Mouse (Mus musculus): ENCODE measurements around the gene Hist2h2aa1. TPM values are rescaled to one million over a fixed set of nuclear protein-coding genes. Genes with fewer than 3 reads are reported as not detected.
"Not testable (repeated sequence)": the region's sequence is repeated elsewhere in the genome, so short reads cannot be mapped to it uniquely, and the experiment has no call there.

Gene Hist2h2aa1
- polyA plus RNA-seq, 1 experiment = 67.0 TPM

DNA sequence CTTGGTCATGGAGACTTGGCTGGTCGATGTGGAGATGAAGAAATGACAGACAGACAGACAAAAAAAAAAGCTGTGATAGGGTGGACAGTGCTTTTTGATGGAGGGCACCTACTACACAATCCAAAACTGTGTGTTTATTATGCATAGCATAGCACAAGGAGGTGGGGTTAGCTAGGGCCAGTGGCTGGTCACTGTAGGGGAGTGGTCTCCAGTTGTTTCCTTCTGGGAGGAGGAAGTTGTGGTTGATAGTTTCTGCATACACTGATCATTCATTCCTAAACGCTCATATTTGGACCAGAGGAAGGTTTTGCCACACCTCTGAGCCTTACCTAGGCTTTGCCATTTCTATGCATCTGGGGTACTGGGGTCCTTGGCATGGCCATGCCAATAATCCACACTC is 14.9 kb upstream of the Hist2h2aa1 start:
- peaks cover 56% of the 10 kb centered on the region for H3K4me1 ChIP-seq
- no peaks in the 10 kb centered on the region for H3K36me3 ChIP-seq (replicated peaks; ENCODE audit: low read length)
- no peak for TF ChIP-seq GATA1 (IDR thresholded peaks at IDR 0.05; ENCODE audit: borderline replicate concordance, low read length)
- H3K4me3 ChIP-seq (replicated peaks) = no peak overlapping the region
- no peaks in the 10 kb centered on the region for H3K27me3 ChIP-seq (replicated peaks)
- no peaks in the 10 kb centered on the region for H3K9me3 ChIP-seq

DNA sequence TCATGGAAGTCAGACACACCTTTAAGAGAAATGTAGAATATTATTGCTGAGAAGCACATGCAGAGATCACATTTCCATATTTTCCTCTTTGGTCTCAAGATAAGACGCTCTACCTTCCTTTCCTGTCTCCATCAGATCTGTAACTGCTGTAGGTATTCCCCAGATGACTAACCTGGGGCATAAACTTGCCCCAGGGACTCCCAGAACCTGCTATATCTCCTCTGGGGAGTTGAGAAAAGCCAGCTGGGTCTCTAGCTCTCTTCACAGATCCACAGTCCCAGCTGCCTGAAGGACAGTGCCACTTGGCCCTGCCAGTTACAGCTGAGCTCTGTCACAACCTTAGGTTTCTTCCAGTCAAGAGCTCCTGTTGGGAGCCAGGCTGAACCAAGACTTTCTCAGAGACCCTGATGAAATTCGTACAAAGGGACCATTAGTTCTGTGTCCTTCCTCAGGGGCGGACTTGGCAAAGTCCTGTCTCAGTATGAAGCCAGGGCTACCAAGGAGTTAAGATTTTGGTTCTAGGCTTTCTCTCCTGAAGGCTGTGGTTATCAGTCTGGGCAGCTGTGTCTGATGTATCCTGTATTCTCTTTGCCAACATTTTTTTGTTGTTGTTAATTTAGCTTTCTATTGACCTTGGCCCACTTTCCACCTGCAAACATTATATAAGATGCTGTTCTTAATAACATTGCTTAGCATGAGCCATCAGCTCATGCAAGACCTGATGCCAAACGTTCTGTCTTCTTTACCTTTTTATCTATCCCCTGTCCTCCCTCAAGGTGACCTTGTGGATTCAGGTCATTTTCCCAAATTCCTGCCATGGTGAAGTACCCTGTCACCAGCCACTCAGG is 14.2 kb upstream of the Hist2h2aa1 start:
- no peaks in the 10 kb centered on the region for H3K9me3 ChIP-seq
- H3K27me3 ChIP-seq (replicated peaks) = no peaks in the 10 kb centered on the region
- TF ChIP-seq GATA1 (IDR thresholded peaks at IDR 0.05; ENCODE audit: borderline replicate concordance, low read length) (no peak), FLI1 (IDR thresholded peaks at IDR 0.05; ENCODE audit: low read length) (no peak)
- H3K36me3 ChIP-seq (replicated peaks; ENCODE audit: low read length) = no peaks in the 10 kb centered on the region
- H3K4me1 ChIP-seq = peaks cover 55% of the 10 kb centered on the region
- H3K4me3 ChIP-seq (replicated peaks) = no peak overlapping the region

DNA sequence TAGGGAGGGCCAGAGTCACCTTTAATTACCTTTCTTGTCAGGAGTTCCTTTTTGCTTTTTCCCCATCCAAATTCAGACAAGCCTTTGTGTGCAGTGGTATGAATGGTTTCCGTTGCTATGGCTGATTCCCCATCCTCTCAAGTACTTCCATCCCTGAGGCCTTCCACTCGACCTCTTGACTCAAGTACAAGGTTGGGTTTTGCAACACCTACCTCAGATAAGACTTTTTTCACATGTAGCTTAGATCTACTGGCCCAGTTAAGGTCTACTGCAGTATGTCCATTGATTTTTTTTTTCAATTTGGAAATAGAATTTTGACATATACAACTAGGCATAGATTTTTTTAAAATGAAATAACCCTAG is 13.6 kb upstream of the Hist2h2aa1 start:
- Histone ChIP-seq H3K9me3 (no peaks in the 10 kb centered on the region), H3K4me1 (peaks cover 50% of the 10 kb centered on the region), H3K4me3 (replicated peaks) (no peak overlapping the region), H3K36me3 (replicated peaks; ENCODE audit: low read length) (no peaks in the 10 kb centered on the region), H3K27me3 (replicated peaks) (no peaks in the 10 kb centered on the region)
- no peak for TF ChIP-seq FLI1 (IDR thresholded peaks at IDR 0.05; ENCODE audit: low read length)
- TF ChIP-seq GATA1 (IDR thresholded peaks at IDR 0.05; ENCODE audit: borderline replicate concordance, low read length) = no peak

DNA sequence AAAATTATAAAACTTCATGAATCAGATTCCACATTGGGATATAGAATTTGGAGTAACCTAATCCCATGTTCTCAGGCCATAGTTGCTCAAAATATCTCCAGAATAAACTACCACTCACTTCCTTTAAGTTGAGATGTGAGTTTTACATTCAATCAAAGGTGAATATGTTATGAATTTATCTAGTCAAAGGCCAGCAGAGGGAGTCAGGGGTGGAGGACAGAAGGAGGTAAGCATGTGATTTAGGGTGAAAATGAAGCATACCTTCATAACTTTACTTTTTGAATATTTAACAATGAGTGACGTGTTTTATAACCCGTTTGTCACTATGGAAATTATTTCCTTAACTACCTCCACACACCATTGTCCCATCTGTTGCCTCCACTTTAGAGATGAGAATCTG is 10.4 kb upstream of the Hist2h2aa1 start:
- Histone ChIP-seq H3K27me3 (replicated peaks) (no peaks in the 10 kb centered on the region), H3K4me3 (replicated peaks) (no peak overlapping the region), H3K36me3 (replicated peaks; ENCODE audit: low read length) (no peaks in the 10 kb centered on the region), H3K4me1 (peaks cover 44% of the 10 kb centered on the region), H3K9me3 (no peaks in the 10 kb centered on the region)
- TF ChIP-seq FLI1 (IDR thresholded peaks at IDR 0.05; ENCODE audit: low read length) (no peak), GATA1 (IDR thresholded peaks at IDR 0.05; ENCODE audit: borderline replicate concordance, low read length) (no peak)

DNA sequence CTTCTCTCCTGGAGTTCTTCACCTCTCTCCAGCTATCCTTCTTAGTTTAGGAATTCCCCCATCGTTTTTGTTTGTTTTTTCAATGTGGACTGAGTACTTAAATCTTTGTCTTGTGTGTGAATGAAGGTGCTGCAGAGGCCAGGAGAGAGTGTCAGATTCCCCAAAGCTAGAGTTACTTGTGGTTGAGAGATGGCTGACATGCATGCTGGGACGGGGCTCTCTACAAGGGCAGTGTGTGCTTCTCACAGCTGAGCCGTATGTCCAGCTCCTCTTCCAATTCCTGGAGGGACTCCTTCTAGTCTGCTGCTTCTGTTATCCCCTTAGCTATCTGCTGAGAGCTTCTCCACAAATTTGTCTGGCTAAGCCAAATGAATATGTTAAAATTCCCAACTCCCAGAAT is 9.5 kb upstream of the Hist2h2aa1 start:
- H3K4me1 ChIP-seq = peaks cover 39% of the 10 kb centered on the region
- H3K9me3 ChIP-seq = no peaks in the 10 kb centered on the region
- H3K4me3 ChIP-seq (replicated peaks) = peak overlapping the region; percentile 69
- no peaks in the 10 kb centered on the region for H3K27me3 ChIP-seq (replicated peaks)
- no peak for TF ChIP-seq FLI1 (IDR thresholded peaks at IDR 0.05; ENCODE audit: low read length)
- no peak for TF ChIP-seq GATA1 (IDR thresholded peaks at IDR 0.05; ENCODE audit: borderline replicate concordance, low read length)
- H3K36me3 ChIP-seq (replicated peaks; ENCODE audit: low read length) = no peaks in the 10 kb centered on the region

DNA sequence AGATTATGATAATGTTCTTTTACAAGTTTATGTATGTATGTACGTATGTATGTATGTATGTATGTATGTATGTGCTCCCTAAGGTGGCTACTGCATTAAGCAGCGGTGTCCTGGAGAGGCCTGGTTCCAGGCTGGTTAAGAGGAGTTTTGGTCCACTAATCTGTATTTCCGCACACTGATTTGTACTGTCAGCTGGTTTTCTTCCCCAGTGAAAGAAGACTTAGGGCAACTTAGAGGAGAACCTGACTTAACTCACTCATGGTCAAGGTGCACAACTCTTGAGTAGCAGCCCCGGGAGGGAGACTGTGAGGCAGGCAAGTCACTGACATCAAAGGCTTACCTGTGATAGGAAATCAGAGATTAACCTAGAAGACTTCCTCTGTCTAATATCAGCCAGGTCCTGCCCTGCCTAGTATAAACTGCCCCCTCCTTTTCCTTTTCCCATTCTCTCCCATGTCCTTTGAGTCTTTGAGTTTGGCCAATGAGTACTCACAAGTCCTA is 8.4 kb upstream of the Hist2h2aa1 start:
- TF ChIP-seq FLI1 (IDR thresholded peaks at IDR 0.05; ENCODE audit: low read length) (no peak), GATA1 (IDR thresholded peaks at IDR 0.05; ENCODE audit: borderline replicate concordance, low read length) (no peak)
- H3K4me1 ChIP-seq = peaks cover 38% of the 10 kb centered on the region
- peak overlapping the region; percentile 91 for H3K4me3 ChIP-seq (replicated peaks)
- H3K27me3 ChIP-seq (replicated peaks) = no peaks in the 10 kb centered on the region
- no peaks in the 10 kb centered on the region for H3K9me3 ChIP-seq
- H3K36me3 ChIP-seq (replicated peaks; ENCODE audit: low read length) = peaks cover 2% of the 10 kb centered on the region

DNA sequence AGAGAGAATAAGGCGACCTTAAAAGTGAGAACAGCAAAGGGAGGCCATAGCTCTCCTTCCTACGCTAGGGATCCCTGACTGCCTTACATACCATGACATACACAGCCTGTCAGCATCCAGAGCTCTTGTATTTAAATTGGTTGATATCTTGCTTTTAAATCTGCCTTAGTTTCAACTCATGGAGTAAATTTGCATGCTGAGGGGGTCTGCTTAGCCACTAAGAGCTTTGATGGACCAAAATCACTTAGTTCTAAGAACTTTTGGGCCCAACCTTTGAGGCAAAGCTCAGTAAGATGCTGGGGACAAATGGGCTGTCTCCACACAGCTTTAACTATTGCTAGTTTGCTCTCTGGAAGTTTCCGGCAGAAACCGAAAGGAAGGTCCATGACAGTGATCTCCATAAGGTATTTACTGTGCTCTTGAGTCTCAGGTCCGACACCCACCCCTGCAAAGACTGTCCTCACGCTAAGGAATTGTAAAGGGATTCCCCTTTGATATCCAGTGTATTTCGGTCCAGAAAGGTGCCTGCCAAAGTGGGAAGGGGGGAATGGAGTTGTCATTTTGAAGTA is 7.9 kb upstream of the Hist2h2aa1 start:
- Histone ChIP-seq H3K4me3 (replicated peaks) (peak overlapping the region; percentile 91), H3K27me3 (replicated peaks) (no peaks in the 10 kb centered on the region), H3K4me1 (peaks cover 42% of the 10 kb centered on the region), H3K9me3 (no peaks in the 10 kb centered on the region), H3K36me3 (replicated peaks; ENCODE audit: low read length) (peaks cover 6% of the 10 kb centered on the region)
- no peak for TF ChIP-seq GATA1 (IDR thresholded peaks at IDR 0.05; ENCODE audit: borderline replicate concordance, low read length)
- no peak for TF ChIP-seq FLI1 (IDR thresholded peaks at IDR 0.05; ENCODE audit: low read length)

DNA sequence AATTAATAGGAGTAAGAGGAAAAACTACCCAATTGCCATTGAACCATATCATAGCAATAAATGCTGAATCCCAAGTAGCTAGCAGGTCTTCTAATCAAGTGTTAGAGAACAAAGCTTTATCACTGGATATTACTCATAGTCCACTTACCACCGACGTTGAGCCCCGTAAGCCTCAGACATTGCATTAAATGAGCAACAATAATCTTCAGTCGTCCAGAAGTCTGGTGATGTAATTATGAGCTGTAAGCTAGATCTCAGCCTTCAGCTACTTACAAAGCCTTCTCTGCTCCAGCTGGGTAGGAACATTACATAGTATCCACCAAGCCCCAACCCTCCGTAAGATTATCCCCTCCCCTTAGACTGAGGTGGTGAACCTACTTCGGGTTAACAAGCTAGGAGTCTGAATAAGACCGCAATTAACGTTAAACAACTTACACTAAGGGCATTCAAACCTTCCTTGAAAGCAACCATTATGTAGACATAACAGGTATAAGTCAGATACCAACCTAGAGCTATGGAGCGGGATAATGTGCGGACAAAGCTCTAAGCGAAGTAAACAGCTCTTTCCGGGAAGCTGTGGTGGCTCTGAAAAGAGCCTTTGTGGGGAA is 7.3 kb upstream of the Hist2h2aa1 start:
- TF ChIP-seq GATA1 (IDR thresholded peaks at IDR 0.05; ENCODE audit: borderline replicate concordance, low read length) (no peak), FLI1 (IDR thresholded peaks at IDR 0.05; ENCODE audit: low read length) (no peak)
- H3K36me3 ChIP-seq (replicated peaks; ENCODE audit: low read length) = peaks cover 7% of the 10 kb centered on the region
- peaks cover 44% of the 10 kb centered on the region for H3K4me1 ChIP-seq
- no peaks in the 10 kb centered on the region for H3K27me3 ChIP-seq (replicated peaks)
- peak overlapping the region; percentile 91 for H3K4me3 ChIP-seq (replicated peaks)
- H3K9me3 ChIP-seq = no peaks in the 10 kb centered on the region

DNA sequence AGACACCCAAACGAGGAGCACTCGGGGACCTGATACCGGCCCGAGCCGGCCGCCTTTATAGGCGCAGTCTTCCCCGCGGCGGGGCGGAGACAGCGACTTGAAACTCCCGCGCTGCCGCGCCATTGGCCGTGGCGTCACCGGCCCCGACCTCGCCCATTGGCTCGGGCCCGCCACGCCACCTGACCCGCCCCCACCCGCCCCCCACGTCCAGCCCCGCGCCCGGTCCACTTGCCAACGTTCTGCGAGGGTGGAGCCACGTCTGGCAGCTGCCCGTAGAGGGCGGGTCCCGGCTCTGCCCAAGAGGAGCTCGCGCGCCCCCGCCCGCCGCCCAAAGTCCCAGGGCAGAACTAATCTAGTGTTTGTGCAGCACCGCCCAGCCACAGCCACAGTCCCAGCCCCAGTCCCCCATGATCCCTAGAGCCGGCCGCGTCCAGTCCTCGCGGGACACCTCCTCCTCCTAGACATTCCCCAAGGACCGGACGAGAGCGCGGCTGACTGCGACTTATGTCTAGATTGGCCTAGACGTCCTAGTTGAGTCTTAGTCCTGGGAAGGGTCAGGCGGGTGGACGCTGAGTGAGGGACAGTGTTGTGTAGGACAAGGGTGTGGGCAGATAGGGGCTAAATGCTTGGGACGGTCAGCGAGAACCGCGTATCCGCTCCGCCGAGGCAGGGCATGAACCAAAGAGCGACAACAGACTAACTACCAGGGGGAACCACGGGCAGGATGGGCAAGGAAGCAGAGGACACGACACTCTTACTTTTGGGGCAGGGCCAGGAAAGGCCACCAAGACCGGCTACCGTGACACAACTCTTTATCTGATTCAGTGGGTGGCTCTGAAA is 6.1 kb upstream of the Hist2h2aa1 start, which contains the start of gene Hist2h3c2:
TSS of gene Hist2h3c2 (minus strand) at position 174 of the 840 bp plus-strand sequence.
- H3K9me3 ChIP-seq; H3K36me3 ChIP-seq (replicated peaks; ENCODE audit: low read length): not testable (repeated sequence)
- peaks cover 55% of the 10 kb centered on the region for H3K4me1 ChIP-seq

DNA sequence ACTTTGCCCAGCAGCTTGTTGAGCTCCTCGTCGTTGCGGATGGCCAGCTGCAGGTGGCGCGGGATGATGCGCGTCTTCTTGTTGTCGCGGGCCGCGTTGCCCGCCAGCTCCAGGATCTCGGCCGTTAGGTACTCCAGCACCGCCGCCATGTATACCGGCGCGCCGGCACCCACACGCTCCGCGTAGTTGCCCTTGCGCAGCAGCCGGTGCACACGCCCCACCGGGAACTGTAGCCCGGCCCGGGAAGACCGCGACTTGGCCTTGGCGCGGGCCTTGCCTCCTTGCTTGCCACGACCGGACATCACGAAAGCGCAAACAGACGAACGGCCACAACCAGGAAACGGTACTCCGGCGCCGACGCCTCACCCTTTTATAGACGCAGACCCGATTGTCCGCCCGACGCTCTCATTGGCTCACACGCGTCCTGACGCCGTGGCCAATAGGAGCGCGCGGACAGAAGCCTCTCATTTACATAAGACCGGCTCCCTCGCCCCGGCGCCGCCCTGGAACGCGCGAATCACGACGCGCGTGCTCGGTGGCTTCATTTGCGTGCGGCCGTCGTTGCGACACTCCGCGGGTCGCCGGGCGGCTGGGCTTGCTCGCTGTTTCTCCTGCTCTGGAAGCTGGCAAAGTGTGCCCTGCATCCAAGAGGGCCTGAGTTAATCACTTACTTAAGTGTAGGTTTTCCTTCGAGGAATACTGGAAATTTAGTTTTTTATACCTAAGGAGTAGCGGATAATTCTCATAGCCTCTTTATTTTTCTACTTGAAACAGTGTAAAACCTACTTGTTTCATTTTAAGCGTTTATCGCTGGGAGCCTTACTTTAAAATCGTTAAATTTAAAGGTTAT is 5.1 kb upstream of the Hist2h2aa1 start, which contains the start of gene Hist2h2aa2:
TSS of gene Hist2h2aa2 (minus strand) at position 328 of the 850 bp plus-strand sequence.
- H3K9me3 ChIP-seq; H3K27me3 ChIP-seq (replicated peaks); H3K36me3 ChIP-seq (replicated peaks; ENCODE audit: low read length): not testable (repeated sequence)
- Histone ChIP-seq H3K4me1 (peaks cover 59% of the 10 kb centered on the region), H3K4me3 (replicated peaks) (peak within 1 kb of the TSS; percentile 90)

More for the DNA sequence above, 6.1 kb upstream of the Hist2h2aa1 start, which contains the start of gene Hist2h3c2:
- H3K27me3 ChIP-seq (replicated peaks) = not testable (repeated sequence)
- peak within 1 kb of the TSS; percentile 91 for H3K4me3 ChIP-seq (replicated peaks)

Data from megakaryocyte, embryonic 14.5 days (primary cell).